ENCODE assay signal across 7 mouse cellular contexts in genomic region chr17:35164568-35165450, GRCm38 (mm10). TPM values are rescaled to one million over a fixed set of nuclear protein-coding genes. Genes with fewer than 3 reads are reported as not detected.
DNase-seq lines count a peak whose midpoint lies in the region; ATAC-seq lines count a peak whose summit lies in the region.

Gene Prrc2a, minus strand, starts transcription at chr17:35164897.

- peak within 1 kb of the TSS; percentile 100 for H3K9ac ChIP-seq in intestine, embryonic 16.5 days (ENCODE audit: low read depth, low read length)
- H3K9ac ChIP-seq in midbrain, embryonic 11.5 days (ENCODE audit: low read length): peak within 1 kb of the TSS; percentile 100

- H3K4me3 ChIP-seq in intestine, embryonic 16.5 days (ENCODE audit: low read length): peak within 1 kb of the TSS; percentile 99
- H3K4me3 ChIP-seq in midbrain, embryonic 11.5 days (ENCODE audit: low read depth, low read length): peak within 1 kb of the TSS; percentile 100

- peak within 1 kb of the TSS; percentile 99 for H3K27ac ChIP-seq in intestine, embryonic 16.5 days (ENCODE audit: low read length)
- peak within 1 kb of the TSS; percentile 97 for H3K27ac ChIP-seq in midbrain, embryonic 11.5 days (ENCODE audit: low read depth, low read length)

- H3K27me3 ChIP-seq in intestine, embryonic 16.5 days (replicated peaks; ENCODE audit: control insufficient read depth, insufficient read depth, low read length): no peaks in the 10 kb centered on the region
- H3K27me3 ChIP-seq in midbrain, embryonic 11.5 days (ENCODE audit: control insufficient read depth, insufficient read depth, low read length): no peaks in the 10 kb centered on the region

- intact Hi-C loops in left cerebral cortex, postnatal 36 days (cut with DNase I): loop anchor here (1.0 to 2.0 kb wide), 2 partner anchors 30 to 72 kb away; partner anchors contain the start of gene Bag6

- H3K4me2 ChIP-seq in intestine, embryonic 16.5 days (ENCODE audit: low read depth, low read length): peak within 1 kb of the TSS; percentile 77
- H3K4me2 ChIP-seq in midbrain, embryonic 11.5 days: peak within 1 kb of the TSS; percentile 97

- H3K4me1 ChIP-seq in intestine, embryonic 16.5 days (ENCODE audit: control insufficient read depth, insufficient read depth, low read length): peaks cover 20% of the 10 kb centered on the region
- peaks cover 19% of the 10 kb centered on the region for H3K4me1 ChIP-seq in midbrain, embryonic 11.5 days (ENCODE audit: control insufficient read depth, insufficient read depth, low read length)

- no peaks in the 10 kb centered on the region for H3K9me3 ChIP-seq in intestine, embryonic 16.5 days (ENCODE audit: control insufficient read depth, low read length)
- no peaks in the 10 kb centered on the region for H3K9me3 ChIP-seq in midbrain, embryonic 11.5 days (ENCODE audit: control insufficient read depth, low read length)

- ATAC-seq in intestine, embryonic 16.5 days: peak; percentile 98
- ATAC-seq in midbrain, embryonic 11.5 days (ENCODE audit: low FRiP score): peak; percentile 96

- WGBS in intestine, embryonic 16.5 days: under 1% methylated on average over 74 of the region's 89 CpGs
- under 1% methylated on average over 50 of the region's 89 CpGs for WGBS in midbrain, embryonic 11.5 days

- H3K36me3 ChIP-seq in intestine, embryonic 16.5 days (ENCODE audit: control insufficient read depth, insufficient read depth, low read length): peaks cover 17% of the 10 kb centered on the region
- H3K36me3 ChIP-seq in midbrain, embryonic 11.5 days (ENCODE audit: control insufficient read depth, insufficient read depth, low read length): peaks cover 24% of the 10 kb centered on the region

- peak; percentile 99 for DNase-seq in adrenal gland, adult 8-10 months
- DNase-seq in embryo, embryonic 9.5 days (ENCODE audit: extremely low spot score): peak; percentile 98
- DNase-seq in gastrocnemius, postnatal 4 days (ENCODE audit: low spot score in 2 of 2): peak; percentile 92 to 98
- peak; percentile 99 for DNase-seq in left cerebral cortex, postnatal 36 days (ENCODE audit: low spot score in 2 of 2)
- DNase-seq in midbrain, embryonic 11.5 days (ENCODE audit: low spot score, missing footprints): peak; percentile 100
- peak; percentile 100 for DNase-seq in skeletal muscle tissue, adult 2 months (ENCODE audit: low read depth, low spot score)

RNA-seq across cellular contexts. Expression of gene Prrc2a, which starts in this region (rescaled TPM):
- total RNA-seq in adrenal gland, adult 8-10 months (2022): 100 to 1,000 TPM; 241 to 340 (median 274) TPM
- total RNA-seq in gastrocnemius, postnatal 4 days (2021): 100 to 1,000 TPM; 183 to 193 TPM
- polyA plus RNA-seq in intestine, embryonic 16.5 days (2015; fragmentation: Nextera tagmentation; extraction: Ambion mirVana): 103 TPM in 2 replicates
- 100 to 1,000 TPM; 261 to 307 TPM for total RNA-seq in left cerebral cortex, postnatal 36 days (2021)
- 138 and 153 TPM in 2 replicates for polyA plus RNA-seq in midbrain, embryonic 11.5 days (2014; fragmentation: Nextera tagmentation; extraction: Ambion mirVana)

Comparison
In these comparisons a context has a peak if more than half of its experiments do, and no peak if none do; other contexts are left out.
1. Peak in every context shown above with its lines: DNase-seq, ATAC-seq, H3K4me3 ChIP-seq and H3K27ac ChIP-seq.